Mouse (Mus musculus) ZHBTc4 (cell line): ENCODE measurements at regions not wholly inside any gene's neighbourhood (a gene's known extent, or its start where the extent isn't known, plus 50 kb on each side); places are given as distances from the start of the nearest gene placed in this dataset.
A peak's percentile ranks its signal among the peaks of the same experiment; 100 is the strongest.

ENCODE experiments used
- DNase-seq: peaks from one replicate; pipeline ENCODE4 v3.0.0-alpha.2; 2011; ENCODE audit warnings: low read depth, low spot score

- DNase-seq = no peak
Measured at GRCm38 (mm10) chr1:184536311-184537200, 195.9 kb downstream of the Hlx start.

DNA sequence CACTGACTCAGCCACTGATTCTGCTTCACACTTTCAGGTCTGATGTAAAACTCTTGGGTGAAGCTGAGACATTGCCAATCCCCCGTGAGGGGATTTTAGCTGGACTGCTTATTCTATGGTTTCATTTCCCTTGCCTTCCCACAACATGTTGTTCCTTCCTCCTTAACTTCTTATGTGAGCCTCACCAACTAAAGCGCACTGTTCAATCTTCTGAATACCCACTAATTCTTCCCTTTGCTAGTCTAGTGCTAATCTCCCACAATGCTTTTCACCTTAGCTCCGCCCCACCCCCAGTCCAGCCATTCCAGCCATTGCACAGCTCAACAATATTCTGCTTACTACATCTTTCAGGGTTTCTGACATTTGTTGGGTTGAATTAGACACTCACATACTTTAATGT is 196.7 kb downstream of the Hlx start:
- DNase-seq = no peak

DNA sequence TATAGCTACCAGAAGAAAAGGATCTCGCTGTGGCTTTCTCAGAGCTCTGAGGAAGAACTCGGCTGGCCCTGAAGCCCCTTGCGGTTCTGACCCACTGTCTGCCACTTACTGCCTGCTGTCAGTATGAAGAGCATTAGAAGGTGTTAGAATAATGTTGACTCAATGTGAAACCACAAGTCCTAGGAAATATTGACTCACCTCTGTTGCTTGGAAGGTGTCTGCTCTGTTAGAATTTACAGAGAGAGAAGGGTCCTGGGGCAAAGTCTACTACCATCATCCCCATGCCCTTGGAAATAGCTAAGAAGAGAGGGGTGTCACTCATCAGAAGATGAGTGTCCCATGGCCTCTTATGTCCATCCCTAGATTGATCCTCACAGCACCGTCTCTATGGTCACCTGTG is 197.9 kb downstream of the Hlx start:
- no peak for DNase-seq

DNA sequence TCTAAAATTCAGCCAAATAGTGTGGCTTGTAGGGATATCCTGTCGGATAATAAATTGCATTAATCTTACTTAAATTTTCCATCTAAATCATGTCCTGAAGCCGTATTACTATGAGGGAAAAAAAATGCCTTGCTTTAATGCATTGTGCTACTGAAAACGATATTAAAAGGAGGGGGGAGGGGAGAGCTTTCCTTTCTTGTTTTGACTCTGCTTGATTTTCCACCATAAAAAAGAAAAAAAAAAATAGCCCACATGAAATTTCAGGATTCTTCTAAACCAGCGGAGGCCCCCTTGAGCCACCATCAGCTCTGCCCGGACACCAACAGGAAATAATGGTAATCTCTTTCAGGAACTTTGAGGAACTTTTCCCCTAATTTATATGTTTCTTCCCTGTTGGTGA is 198.5 kb downstream of the Hlx start:
- DNase-seq = no peak

GRCm38 (mm10) chr1:184532488-184533055 is 199.8 kb downstream of the Hlx start:
- DNase-seq = no peak

DNA sequence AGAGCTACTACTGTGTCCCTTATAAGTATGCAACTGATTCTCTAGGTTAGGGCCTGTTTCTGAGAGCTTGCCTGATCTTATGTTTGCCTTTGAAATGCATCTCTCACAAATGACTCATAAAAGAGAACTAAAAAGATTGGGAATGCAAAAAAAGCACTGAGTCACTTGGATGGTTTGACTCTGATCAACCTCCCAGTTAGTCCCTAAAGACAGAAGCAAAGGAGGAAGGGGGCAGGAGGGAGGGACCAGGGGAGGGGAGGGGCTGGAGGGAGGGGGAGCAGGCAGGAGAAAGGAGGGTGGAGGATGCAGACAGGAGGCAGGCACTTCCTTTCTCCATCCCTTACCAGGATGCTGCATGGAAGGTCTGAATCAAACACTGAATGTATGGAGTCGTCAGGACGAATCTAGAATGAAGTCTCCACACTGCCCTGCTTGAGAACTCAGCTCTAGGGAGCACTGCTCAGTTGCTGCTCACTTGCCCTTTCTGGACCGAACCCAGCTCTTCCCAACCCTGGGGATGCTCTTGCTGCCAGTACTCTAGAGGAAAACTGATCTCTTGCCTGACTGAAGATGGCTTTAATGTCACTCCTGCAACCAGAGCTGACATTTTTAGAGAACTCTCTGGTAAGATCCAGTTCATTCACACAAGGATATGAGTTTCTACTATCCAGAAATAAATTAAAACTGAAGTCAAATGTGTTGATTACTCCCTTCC is 201.7 kb downstream of the Hlx start:
- DNase-seq = no peak

GRCm38 (mm10) chr1:184525740-184526139 is 206.7 kb downstream of the Hlx start:
- DNase-seq = no peak

DNA sequence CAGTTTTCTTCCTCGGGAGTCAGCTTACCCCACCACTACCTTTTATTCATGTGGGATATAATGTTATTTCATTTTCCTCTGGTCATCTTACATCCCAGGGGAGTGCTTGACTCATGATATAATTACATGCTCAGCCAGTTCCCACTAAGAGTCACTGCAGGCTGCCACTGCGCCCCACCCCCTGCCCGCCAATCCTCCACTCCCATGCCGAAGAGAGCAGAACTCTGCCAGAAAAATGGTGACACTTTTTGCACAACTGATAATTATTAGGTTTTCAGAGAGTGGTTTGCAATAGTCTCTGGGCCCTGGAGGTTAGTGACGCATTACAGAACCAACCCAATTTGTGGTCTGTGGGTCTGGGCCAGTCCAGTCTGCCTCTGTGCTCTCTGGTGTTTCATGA is 212.9 kb downstream of the Hlx start:
- DNase-seq = no peak

DNA sequence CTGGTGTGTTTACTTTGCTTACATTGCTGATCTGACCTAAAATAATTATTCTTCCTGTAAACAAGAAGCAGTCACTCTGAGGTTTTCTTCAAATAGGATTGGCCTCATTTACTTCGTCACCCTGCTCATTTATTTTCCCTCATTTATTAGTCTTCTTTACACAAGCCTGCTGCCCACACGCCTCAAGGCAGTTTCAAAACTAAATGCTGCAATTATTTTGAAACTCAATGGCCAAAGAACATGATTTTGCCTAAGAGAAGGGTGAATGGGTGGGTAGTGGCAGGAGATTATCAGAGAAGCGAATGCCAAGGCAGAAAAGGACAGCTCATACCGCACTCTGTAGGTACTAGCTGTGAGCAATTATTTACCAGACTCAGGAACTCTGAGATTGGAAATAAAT is 227.8 kb downstream of the Hlx start:
- DNase-seq = no peak

GRCm38 (mm10) chr1:184503827-184504355 is 228.5 kb downstream of the Hlx start:
- no peak for DNase-seq

DNA sequence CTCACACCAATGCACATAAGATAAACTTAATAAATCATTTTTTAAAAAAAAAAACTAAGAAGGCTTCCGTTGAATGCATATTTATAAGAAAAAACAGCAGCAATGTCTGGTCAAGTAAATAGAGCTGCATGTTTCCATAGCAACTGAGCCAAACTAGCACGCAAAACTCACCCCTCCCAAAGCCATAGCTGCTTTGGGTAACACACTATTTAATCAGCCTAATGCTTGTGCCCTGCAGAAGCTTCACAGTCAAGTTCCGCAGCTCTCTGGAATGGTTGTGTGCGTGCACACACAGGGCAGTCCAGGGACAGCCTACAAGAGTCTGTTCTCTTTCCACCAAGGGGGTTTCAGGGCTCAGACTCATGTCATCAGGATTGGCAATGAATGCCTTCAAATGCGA is 231.7 kb downstream of the Hlx start:
- DNase-seq = no peak

- no peak for DNase-seq
Measured at GRCm38 (mm10) chr1:184498909-184499525, 233.4 kb downstream of the Hlx start.

GRCm38 (mm10) chr1:184497007-184497406 is 235.4 kb downstream of the Hlx start:
- DNase-seq = peak; percentile 91

DNA sequence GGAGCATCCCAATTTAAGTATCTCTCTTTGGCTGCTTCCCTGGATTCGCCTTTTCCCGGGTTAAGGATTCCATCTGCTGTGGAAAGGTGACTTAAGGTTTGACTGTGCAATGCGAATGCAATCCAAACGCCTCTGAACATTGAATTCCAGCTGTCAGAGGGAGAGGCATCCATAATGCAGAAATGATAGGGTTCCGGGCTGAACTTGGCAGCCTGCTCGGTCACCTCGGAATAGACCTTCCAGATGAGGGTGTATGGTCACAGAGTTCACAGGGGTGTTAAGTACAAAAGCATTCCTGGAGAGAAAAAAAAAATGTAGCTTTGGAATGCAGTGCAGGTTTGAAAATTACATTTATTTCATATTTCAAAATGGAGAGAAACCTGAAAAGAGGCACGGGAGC is 238.6 kb downstream of the Hlx start:
- no peak for DNase-seq

DNA sequence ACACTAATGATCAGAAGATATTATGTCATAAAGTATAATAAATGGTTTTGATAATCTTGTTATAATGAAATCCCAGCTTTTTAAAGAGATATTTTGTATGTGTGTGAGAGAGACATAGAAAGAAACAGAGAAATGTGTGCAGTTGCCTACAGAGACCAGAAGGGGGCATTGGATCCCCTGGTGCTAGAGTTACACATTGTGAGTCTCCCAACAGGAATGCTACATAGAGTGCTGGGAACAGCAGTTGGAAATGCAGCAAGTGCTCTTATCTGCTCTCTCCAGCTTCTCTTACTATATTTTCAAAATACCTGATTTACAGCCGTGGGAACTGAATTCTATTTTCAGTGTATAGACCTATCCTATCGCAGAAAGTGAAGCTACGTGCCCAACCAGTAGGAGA is 240.3 kb downstream of the Hlx start:
- peak; percentile 55 for DNase-seq

DNA sequence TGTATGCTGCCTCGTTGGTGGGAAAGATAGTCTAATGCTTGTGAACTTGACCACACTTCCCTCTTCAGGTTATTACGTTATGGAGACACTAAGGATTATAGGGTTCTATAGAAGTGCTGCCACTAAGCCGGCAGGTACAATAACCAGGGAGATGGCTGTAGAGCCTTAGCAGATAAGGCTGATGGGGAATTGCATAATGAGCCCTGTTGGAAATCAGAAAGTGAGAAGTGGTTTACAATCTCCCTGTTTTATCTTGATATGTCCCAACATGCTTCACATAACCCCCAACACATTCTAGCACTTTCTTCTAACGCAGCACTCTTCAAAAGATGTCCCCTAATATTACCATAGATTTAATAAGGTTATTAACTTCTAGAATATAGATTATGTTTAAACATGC is 241.2 kb downstream of the Hlx start:
- no peak for DNase-seq

DNA sequence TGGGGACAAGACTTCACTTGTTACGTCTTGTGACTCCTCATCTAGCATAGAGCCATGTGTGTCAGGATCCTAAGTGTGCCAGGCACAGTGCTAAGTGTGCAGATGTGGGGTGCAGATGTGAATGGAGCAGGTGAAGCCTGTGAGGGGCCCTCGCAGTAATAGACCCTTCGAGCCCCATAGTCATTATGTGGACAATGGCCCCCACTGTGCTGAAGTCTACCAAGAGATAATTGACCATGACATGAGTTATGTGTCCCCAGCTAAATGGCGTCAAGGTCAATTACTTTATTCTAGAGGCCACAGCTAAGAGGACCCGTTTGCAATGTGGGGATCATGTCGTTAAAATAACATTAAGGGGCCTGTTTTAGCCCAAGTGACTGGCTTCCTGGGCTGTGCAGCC is 245.0 kb downstream of the Hlx start:
- DNase-seq = no peak

GRCm38 (mm10) chr1:184484801-184485200 is 247.6 kb downstream of the Hlx start:
- no peak for DNase-seq

DNA sequence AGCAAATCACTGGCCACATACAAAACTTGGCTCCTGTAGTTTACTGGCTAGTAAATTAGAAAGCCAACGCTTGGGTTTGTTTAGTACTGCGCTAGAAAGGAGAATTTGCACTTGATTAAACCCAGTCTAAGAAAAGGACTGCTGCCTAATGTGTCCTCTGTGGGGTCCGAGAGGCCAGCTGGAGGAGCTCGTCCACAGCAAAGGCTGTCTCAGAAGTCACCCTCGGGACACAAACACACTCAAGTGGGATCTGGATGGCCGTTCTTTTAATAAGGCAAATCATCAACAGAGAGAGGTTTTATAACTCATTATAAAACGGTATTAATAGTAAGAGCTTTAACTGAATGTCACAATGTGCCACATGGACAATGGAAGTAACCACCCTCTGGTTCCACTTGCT is 249.0 kb downstream of the Hlx start:
- DNase-seq = no peak

DNA sequence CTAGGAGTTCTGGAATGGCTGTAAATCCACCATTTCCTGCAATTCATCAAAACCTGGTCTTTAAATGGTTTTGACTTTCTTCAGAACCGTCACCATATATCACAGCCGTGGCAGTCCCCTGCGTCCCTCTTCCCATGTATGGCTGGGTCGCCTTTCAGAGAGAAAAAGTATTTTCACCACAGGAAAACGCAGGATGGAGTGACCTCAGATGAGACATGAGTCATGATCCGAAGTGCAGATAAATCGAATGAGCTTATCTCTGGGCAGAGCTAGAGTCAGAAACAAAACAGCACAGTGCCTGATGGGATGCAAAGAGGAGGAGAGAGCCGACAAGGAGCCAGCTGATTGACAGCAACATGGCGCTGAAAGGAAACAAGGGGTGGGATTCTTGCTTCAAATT is 250.4 kb downstream of the Hlx start:
- no peak for DNase-seq

DNA sequence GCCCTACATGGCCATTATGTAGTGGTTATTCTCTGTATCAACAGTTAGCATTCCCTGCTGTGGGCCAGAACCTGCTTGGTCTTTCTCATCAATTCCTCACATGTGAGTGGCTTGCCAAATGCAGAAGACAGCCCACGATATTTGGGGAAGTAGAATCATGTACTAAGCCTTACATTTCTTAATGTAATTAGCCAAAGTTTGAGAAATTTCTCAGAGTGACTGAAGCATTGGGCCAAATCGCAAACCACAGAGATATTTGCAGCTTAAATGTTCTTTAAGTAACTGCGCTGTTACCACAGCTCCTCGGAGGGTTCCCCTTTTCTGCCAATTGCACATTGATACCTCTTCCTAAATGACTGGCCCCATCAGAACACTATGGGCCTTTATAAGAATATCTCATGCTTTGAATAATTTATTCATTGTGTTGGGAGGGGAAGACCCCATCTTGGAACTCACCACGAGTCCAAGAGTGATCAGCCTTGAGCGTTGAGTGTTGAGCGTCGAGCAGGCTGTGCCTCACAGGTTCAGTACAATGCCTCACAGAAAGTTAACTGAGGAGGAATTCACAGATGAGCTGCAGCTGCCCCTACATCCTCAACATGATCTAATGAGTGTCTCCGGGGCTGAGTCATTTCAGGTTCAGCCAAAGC is 251.7 kb downstream of the Hlx start:
- DNase-seq = no peak

DNA sequence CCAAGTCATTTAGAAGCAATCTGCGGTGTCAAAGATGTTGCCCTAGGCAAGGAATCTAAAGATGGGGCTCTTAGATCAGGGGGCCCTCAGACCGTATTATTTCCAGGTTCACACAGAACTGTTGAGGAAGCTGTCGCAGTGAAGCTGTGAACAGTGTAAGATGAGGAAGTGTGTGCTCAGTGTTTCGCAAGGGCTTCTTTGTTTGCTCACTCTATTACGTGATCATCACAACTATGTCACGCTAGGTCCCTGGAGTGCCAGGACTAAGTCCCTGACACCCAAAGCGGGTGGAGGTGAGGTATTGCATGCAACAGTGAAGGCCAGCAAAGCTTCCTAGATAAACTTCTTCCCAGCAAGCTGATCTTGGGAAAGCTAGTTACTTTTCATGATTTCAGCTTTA is 254.4 kb downstream of the Hlx start:
- no peak for DNase-seq
